Mouse (Mus musculus): ENCODE measurements around the gene Hs3st5. TPM values are rescaled to one million over a fixed set of nuclear protein-coding genes. Genes with fewer than 3 reads are reported as not detected.
"Not testable (repeated sequence)": the region's sequence is repeated elsewhere in the genome, so short reads cannot be mapped to it uniquely, and the experiment has no call there.

Gene Hs3st5
- polyA plus RNA-seq, 1 experiment = 4.4 TPM

DNA sequence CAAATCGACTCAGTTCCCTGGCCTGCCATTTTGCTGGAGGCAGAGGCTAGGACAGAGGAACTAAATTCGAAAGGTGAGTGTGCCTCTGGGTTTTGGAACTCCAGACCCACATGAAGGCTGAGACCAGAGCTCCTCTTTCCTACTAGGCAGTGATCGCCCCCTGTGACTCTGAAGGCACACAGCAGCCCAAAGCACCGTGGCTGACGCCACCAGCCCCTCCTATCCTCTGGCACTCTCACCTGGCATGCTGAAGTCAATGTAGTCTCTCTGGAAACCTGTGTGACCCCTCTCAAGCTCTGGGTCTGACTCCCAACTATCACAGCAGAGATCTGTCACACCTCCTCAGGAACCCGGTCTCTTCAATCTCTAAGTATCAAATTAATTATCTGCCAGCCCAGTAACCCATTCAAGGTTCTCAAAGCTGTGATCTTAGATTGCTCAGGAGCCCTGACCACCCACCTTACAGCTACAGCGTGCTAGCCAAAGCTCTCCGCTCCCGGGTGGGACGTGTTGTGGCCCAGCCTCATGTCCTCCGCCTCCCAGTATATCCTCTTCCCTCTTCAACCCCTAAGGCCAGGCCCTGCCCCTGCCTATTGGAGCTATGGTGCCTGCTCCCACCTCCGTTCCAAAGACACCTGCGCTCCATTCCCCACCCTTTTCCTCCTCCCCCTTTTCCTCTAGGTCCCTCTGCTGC, 434 bp upstream of the Hs3st5 start:
- Histone ChIP-seq H3K27ac (ENCODE audit: insufficient read depth, low read length) (no peak overlapping the region), H3K4me1 (ENCODE audit: control insufficient read depth, insufficient read depth, low read length) (no peaks in the 10 kb centered on the region), H3K4me3 (ENCODE audit: insufficient read depth, low read length) (peak overlapping the region; percentile 47)
- peak; percentile 35; the same call in 1 of the 2 replicates for TF ChIP-seq CTCF (IDR thresholded peaks at IDR 0.05; ENCODE audit: extremely low read depth, insufficient read depth, low read length)
- no peak for TF ChIP-seq POLR2A (IDR thresholded peaks at IDR 0.05; ENCODE audit: extremely low read depth, insufficient read depth, low read length)

- Histone ChIP-seq H3K4me3 (ENCODE audit: insufficient read depth, low read length) (peak overlapping the region; percentile 47), H3K27ac (ENCODE audit: insufficient read depth, low read length) (no peak overlapping the region), H3K4me1 (ENCODE audit: control insufficient read depth, insufficient read depth, low read length) (no peaks in the 10 kb centered on the region)
- TF ChIP-seq CTCF (IDR thresholded peaks at IDR 0.05; ENCODE audit: extremely low read depth, insufficient read depth, low read length) = no peak
These were observed 899 bp downstream of the Hs3st5 start for GRCm38 (mm10) chr10:36507556-36507870.

GRCm38 (mm10) chr10:36507991-36508546, 1.5 kb downstream of the Hs3st5 start:
- TF ChIP-seq CTCF (IDR thresholded peaks at IDR 0.05; ENCODE audit: extremely low read depth, insufficient read depth, low read length) (no peak), POLR2A (IDR thresholded peaks at IDR 0.05; ENCODE audit: extremely low read depth, insufficient read depth, low read length) (no peak)
- Histone ChIP-seq H3K4me1 (ENCODE audit: control insufficient read depth, insufficient read depth, low read length) (no peaks in the 10 kb centered on the region), H3K4me3 (ENCODE audit: insufficient read depth, low read length) (peak overlapping the region; percentile 47), H3K27ac (ENCODE audit: insufficient read depth, low read length) (no peak overlapping the region)

GRCm38 (mm10) chr10:36509477-36509876, 2.9 kb downstream of the Hs3st5 start:
- no peak overlapping the region for H3K27ac ChIP-seq (ENCODE audit: insufficient read depth, low read length)
- H3K4me1 ChIP-seq (ENCODE audit: control insufficient read depth, insufficient read depth, low read length) = no peaks in the 10 kb centered on the region
- TF ChIP-seq CTCF (IDR thresholded peaks at IDR 0.05; ENCODE audit: extremely low read depth, insufficient read depth, low read length) (no peak), POLR2A (IDR thresholded peaks at IDR 0.05; ENCODE audit: extremely low read depth, insufficient read depth, low read length) (no peak)
- no peak overlapping the region for H3K4me3 ChIP-seq (ENCODE audit: insufficient read depth, low read length)

- H3K4me1 ChIP-seq (ENCODE audit: control insufficient read depth, insufficient read depth, low read length) = no peaks in the 10 kb centered on the region
- H3K4me3 ChIP-seq (ENCODE audit: insufficient read depth, low read length) = no peak overlapping the region
- TF ChIP-seq CTCF (IDR thresholded peaks at IDR 0.05; ENCODE audit: extremely low read depth, insufficient read depth, low read length) = no peak
- no peak for TF ChIP-seq POLR2A (IDR thresholded peaks at IDR 0.05; ENCODE audit: extremely low read depth, insufficient read depth, low read length)
- H3K27ac ChIP-seq (ENCODE audit: insufficient read depth, low read length) = no peak overlapping the region
These were observed 17.3 kb downstream of the Hs3st5 start for GRCm38 (mm10) chr10:36523881-36524280.

- no peak overlapping the region for H3K27ac ChIP-seq (ENCODE audit: insufficient read depth, low read length)
- no peaks in the 10 kb centered on the region for H3K4me1 ChIP-seq (ENCODE audit: control insufficient read depth, insufficient read depth, low read length)
- TF ChIP-seq POLR2A (IDR thresholded peaks at IDR 0.05; ENCODE audit: extremely low read depth, insufficient read depth, low read length) = no peak
- TF ChIP-seq CTCF (IDR thresholded peaks at IDR 0.05; ENCODE audit: extremely low read depth, insufficient read depth, low read length) = no peak
- no peak overlapping the region for H3K4me3 ChIP-seq (ENCODE audit: insufficient read depth, low read length)
These were observed 27.2 kb downstream of the Hs3st5 start for GRCm38 (mm10) chr10:36533633-36534335.

DNA sequence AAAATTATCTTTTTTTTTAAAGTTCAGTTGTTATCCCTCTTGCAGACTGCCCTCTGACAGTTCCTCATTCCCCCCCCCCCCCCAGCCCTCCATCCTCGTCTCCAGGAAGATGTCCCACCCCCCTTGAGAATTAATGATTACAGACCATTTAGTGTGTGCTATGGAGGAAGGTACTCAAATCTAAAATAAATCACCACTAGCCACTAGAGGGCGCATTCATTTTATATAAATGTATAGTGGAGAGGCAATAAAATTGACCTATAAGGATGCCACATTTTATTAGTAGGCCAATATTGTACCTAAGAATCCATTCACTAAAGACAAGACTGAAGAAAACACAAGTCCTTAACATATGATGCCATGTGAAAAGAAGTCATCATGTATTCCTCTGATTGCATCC, 40.0 kb downstream of the Hs3st5 start:
- no peak overlapping the region for H3K4me3 ChIP-seq (ENCODE audit: insufficient read depth, low read length)
- no peaks in the 10 kb centered on the region for H3K4me1 ChIP-seq (ENCODE audit: control insufficient read depth, insufficient read depth, low read length)
- no peak for TF ChIP-seq CTCF (IDR thresholded peaks at IDR 0.05; ENCODE audit: extremely low read depth, insufficient read depth, low read length)
- TF ChIP-seq POLR2A (IDR thresholded peaks at IDR 0.05; ENCODE audit: extremely low read depth, insufficient read depth, low read length) = no peak
- H3K27ac ChIP-seq (ENCODE audit: insufficient read depth, low read length) = no peak overlapping the region

DNA sequence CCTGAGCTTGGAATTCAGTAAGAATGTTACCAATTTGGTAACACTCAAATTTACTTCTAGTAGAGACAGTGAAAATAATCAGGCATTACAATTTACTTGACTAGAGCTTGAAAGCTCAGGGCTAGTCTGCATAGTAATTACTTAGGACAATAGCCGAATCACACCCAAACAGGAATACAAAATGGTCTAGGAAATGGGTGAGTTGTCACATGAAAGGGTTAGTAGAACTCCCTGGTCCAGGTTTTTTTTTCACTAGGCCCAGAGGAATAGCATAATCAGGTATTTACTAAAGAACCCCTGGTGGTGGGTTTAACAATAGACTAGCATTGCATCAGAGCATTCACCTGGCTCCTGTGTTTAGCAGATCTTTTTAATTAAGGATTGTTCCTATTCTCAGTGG, 41.1 kb downstream of the Hs3st5 start:
- H3K4me1 ChIP-seq (ENCODE audit: control insufficient read depth, insufficient read depth, low read length); H3K4me3 ChIP-seq (ENCODE audit: insufficient read depth, low read length); H3K27ac ChIP-seq (ENCODE audit: insufficient read depth, low read length): not testable (repeated sequence)

DNA sequence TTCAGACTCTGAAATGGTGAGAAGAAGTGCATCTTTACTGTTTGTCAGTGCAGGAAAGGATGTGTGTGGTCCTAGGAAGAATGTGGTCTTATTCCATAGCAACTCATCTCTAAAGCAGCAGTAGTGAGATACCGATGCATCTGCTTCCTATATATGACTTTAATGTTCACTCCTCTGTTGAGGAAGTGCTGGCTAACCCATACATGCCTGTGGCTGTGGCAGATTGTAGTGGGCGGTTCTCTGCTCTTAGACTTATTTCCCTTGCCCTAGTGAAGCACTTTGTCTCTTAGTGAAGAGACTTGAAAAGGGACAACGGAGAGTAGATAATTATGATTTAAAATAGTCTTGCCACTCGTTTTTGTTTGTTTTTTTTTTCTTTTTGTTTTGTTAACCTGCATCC, 47.4 kb downstream of the Hs3st5 start:
- no peak for TF ChIP-seq CTCF (IDR thresholded peaks at IDR 0.05; ENCODE audit: extremely low read depth, insufficient read depth, low read length)
- TF ChIP-seq POLR2A (IDR thresholded peaks at IDR 0.05; ENCODE audit: extremely low read depth, insufficient read depth, low read length) = no peak
- Histone ChIP-seq H3K4me3 (ENCODE audit: insufficient read depth, low read length) (no peak overlapping the region), H3K4me1 (ENCODE audit: control insufficient read depth, insufficient read depth, low read length) (no peaks in the 10 kb centered on the region), H3K27ac (ENCODE audit: insufficient read depth, low read length) (no peak overlapping the region)

All from cortical plate, adult 2 months (tissue).